Mouse (Mus musculus) lung, adult 2 months (tissue): ENCODE data around the gene Gm21970.

Experiments
- CTCF ChIP-seq: fragments of 200-500 bp; IDR thresholded peaks from 2 replicates; pipeline ENCODE4 v1.5.1; 2011; ENCODE audit warnings: mild to moderate bottlenecking, low read length, control low read depth; ENCODE audit not compliant: insufficient read depth
- POLR2A ChIP-seq: fragments of 200-500 bp; IDR thresholded peaks from 2 replicates; pipeline ENCODE4 v1.6.1; 2011; ENCODE audit warnings: low read depth, mild to moderate bottlenecking, control low read depth, low read length, borderline replicate concordance; ENCODE audit errors: extremely low read depth

DNA sequence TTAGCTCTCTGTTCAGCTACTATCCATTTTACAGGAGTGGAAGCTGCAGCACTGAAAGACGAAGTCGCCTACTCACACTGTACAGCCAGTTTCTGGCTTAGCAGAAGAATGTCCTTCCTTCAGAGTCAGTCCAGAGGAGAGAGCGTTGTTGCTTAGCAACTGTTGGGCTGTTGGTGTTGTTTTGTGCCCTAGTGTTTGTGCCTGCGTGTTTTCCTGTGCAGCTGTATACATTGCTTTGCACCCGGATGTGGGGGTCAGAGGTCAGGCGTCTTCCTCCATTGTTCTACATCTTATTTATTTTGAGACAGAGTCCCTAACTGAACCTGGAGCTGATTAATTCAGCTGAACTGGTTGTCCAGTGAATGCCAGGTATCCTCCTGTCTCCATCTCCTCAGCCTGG is 75.0 kb downstream of the Gm21970 start:
- TF ChIP-seq CTCF (no peak), POLR2A (no peak)
